Mouse (Mus musculus) thymus, adult 2 months (tissue): ENCODE measurements around the gene Rft1.

Experiments used
- CTCF ChIP-seq: fragments of 200-500 bp; IDR thresholded peaks from 2 replicates; pipeline ENCODE4 v1.5.1; 2012; ENCODE audit warnings: mild to moderate bottlenecking, control low read depth, low read length, moderate library complexity, borderline replicate concordance; ENCODE audit not compliant: control insufficient read depth, poor library complexity, insufficient read depth; ENCODE audit errors: extremely low read depth
- POLR2A ChIP-seq: fragments of 200-500 bp; IDR thresholded peaks from 2 replicates; pipeline ENCODE4 v1.6.1; 2012; ENCODE audit warnings: mild to moderate bottlenecking, low read length, control low read depth, moderate library complexity; ENCODE audit not compliant: control insufficient read depth, poor library complexity, insufficient read depth; ENCODE audit errors: extremely low read depth

DNA sequence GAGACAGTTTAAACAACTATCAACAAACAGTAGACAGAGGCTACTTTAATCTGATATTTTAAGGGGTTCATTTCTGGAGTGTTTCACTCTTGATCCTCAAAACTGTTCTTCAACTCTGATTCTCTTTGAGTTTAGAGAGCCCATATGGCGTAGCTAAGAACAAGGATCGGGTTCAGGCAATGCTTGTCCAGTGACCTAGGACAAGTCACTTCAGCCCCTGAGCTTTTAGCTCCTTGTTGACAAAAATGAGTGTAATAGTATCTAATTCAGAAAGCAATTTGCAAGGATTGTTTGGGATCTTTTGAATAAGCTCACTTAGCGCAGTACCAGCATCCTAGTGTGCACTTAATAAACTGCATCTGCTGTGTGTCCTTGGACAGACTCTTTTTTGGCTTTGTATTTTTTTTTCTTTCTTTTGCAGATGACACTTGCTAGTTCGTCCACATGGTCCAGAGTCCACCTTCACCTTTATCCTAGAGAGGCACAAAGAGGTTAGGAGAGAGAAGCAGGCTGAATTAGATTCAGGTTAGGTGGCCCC, 600 bp downstream of the Rft1 start:
- TF ChIP-seq CTCF (no peak), POLR2A (no peak)
